Mouse (Mus musculus) liver, embryonic 16.5 days (tissue): ENCODE results near the gene Tbc1d2b. TPM values are rescaled to one million over a fixed set of nuclear protein-coding genes. Genes with fewer than 3 reads are reported as not detected.

Source experiments
- ATAC-seq: fragments of 200-750 bp; cut with Nextera tagmentation; 2 replicates; pipeline ENCODE4 v1.8.0; 2017; ENCODE audit warnings: low read depth, mild to moderate bottlenecking, moderate number of reproducible peaks, moderate library complexity
- H3K27ac ChIP-seq: fragments of 300-500 bp; sonication (generic); 2 replicates; pipeline ENCODE4 v1.5.1; 2014; ENCODE audit warnings: mild to moderate bottlenecking, low read length
- H3K27me3 ChIP-seq: fragments of 300-500 bp; sonication (generic); 2 replicates; pipeline ENCODE4 v1.6.1; 2014; ENCODE audit warnings: low read depth, low read length, mixed read lengths; ENCODE audit not compliant: control insufficient read depth, insufficient read depth
- H3K36me3 ChIP-seq: fragments of 300-500 bp; sonication (generic); 2 replicates; pipeline ENCODE4 v1.6.1; 2014; ENCODE audit warnings: mild to moderate bottlenecking; ENCODE audit not compliant: control insufficient read depth, insufficient read depth
- H3K4me1 ChIP-seq: fragments of 300-500 bp; sonication (generic); 2 replicates; pipeline ENCODE4 v1.6.1; 2014; ENCODE audit warnings: low read depth, low read length, mixed read lengths; ENCODE audit not compliant: control insufficient read depth
- H3K4me2 ChIP-seq: fragments of 300-500 bp; sonication (generic); 2 replicates; pipeline ENCODE4 v1.6.1; 2014; ENCODE audit warnings: low read depth, low read length, mixed read lengths
- H3K4me3 ChIP-seq: fragments of 300-500 bp; sonication (generic); 2 replicates; pipeline ENCODE4 v1.5.1; 2014; ENCODE audit warnings: low read depth, mild to moderate bottlenecking, low read length
- H3K9ac ChIP-seq: fragments of 300-500 bp; sonication (generic); 2 replicates; pipeline ENCODE4 v1.6.1; 2014; ENCODE audit warnings: low read depth, low read length
- H3K9me3 ChIP-seq: fragments of 300-500 bp; sonication (generic); replicated peaks from 2 replicates; pipeline ENCODE4 v1.6.1; 2016; ENCODE audit warnings: low read length; ENCODE audit not compliant: control insufficient read depth
- WGBS: fragments of 180-500 bp; shearing (Covaris S2); extraction: QIAGEN DNeasy Blood & Tissue Kit; methylation state at CpG from one replicate; pipeline ENCODE4 v1.1.7; 2014; ENCODE audit not compliant: insufficient replicate concordance; 5-methylcytosine and 5-hydroxymethylcytosine counted together
- polyA plus RNA-seq: library from polyadenylated mRNA; unstranded; fragments of >200 nt; fragmentation: Nextera tagmentation; extraction: Ambion mirVana; gene quantifications from 2 replicates; pipeline ENCODE4 v1.2.1, GENCODE M21; 2015

Tbc1d2b gene
- polyA plus RNA-seq, 1 experiment from 2014 or later, result 8.3 TPM

GRCm38 (mm10) chr9:90293641-90294398 lies 23.2 kb upstream of the Tbc1d2b start:
- H3K36me3 ChIP-seq, result no peaks in the 10 kb centered on the region
- no peaks in the 10 kb centered on the region; the same call in 1 of the 2 replicates for H3K4me1 ChIP-seq
- ATAC-seq, result no peak
- 32% methylated on average over 3 of the region's 3 CpGs for WGBS
- H3K9me3 ChIP-seq, result no peaks in the 10 kb centered on the region
- H3K4me3 ChIP-seq, result no peak overlapping the region
- H3K27me3 ChIP-seq, result no peaks in the 10 kb centered on the region
- no peak overlapping the region for H3K4me2 ChIP-seq
- H3K9ac ChIP-seq, result no peak overlapping the region
- H3K27ac ChIP-seq, result no peak overlapping the region

GRCm38 (mm10) chr9:90278397-90278796 lies 7.8 kb upstream of the Tbc1d2b start:
- Histone ChIP-seq H3K4me3 (no peak overlapping the region), H3K27ac (no peak overlapping the region), H3K27me3 (no peaks in the 10 kb centered on the region), H3K4me2 (no peak overlapping the region), H3K9ac (no peak overlapping the region), H3K36me3 (no peaks in the 10 kb centered on the region), H3K9me3 (no peaks in the 10 kb centered on the region), H3K4me1 (peaks cover 14% of the 10 kb centered on the region)
- WGBS, result 64% methylated on average over 3 of the region's 3 CpGs
- peak; percentile 27; the same call in 1 of the 2 replicates for ATAC-seq

DNA sequence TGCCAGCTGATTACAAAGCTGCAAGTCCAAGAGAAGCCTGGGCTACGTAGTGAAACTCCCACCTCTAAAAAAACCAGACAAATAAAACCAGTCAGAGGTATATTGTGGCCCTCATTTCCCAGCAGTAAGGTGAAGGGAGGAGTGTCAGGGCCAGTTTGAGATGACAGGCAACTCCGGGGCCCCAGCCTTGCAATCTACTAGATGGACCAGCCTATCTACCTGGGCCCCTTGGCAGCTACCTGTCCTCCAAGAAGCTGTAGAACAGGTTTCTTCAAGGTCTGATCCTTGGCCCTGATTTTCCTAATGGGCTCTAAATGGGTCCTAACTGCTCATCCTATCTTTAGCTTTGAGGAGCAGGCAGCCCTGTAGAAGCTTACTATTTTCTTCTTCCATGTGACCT lies 7.3 kb upstream of the Tbc1d2b start:
- Histone ChIP-seq H3K27ac (no peak overlapping the region), H3K4me3 (no peak overlapping the region), H3K4me2 (no peak overlapping the region), H3K9ac (no peak overlapping the region), H3K4me1 (peaks cover 14% of the 10 kb centered on the region), H3K27me3 (no peaks in the 10 kb centered on the region), H3K9me3 (no peaks in the 10 kb centered on the region), H3K36me3 (no peaks in the 10 kb centered on the region)
- 60% methylated on average over 2 of the region's 2 CpGs for WGBS
- ATAC-seq, result no peak

DNA sequence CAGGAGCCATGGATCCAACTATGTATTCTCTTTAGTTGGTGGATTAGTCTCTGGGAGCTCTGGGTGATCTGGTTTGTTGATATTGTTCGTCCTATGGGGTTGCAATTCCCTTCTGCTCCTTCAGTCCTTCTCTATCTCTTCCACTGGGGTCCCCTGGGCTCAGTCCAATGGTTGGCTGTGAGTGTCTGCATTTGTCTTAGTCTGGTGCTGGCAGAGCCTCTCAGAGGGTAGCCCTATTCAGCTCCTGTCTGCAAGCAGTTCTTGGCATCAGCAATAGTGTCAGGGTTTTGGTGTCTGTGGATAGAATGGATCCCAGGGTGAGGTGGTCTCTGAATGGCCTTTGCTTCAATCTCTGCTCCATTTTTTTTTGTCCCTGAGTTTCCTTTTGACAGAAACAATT lies 6.2 kb upstream of the Tbc1d2b start:
- Histone ChIP-seq H3K27me3 (no peaks in the 10 kb centered on the region), H3K9ac (no peak overlapping the region), H3K4me2 (no peak overlapping the region), H3K36me3 (no peaks in the 10 kb centered on the region), H3K4me3 (no peak overlapping the region), H3K27ac (no peak overlapping the region), H3K4me1 (peaks cover 14% of the 10 kb centered on the region), H3K9me3 (no peaks in the 10 kb centered on the region)
- WGBS, result 63% methylated on average over 1 of the region's 1 CpGs
- ATAC-seq, result no peak

- H3K27ac ChIP-seq, result 0 out of 2 replicates have a peak overlapping the region, but pooled peaks have one; percentile 8
- no peaks in the 10 kb centered on the region for H3K27me3 ChIP-seq
- 68% methylated on average over 5 of the region's 5 CpGs for WGBS
- 0 out of 2 replicates have a peak overlapping the region, but pooled peaks have one; percentile 9 for H3K9ac ChIP-seq
- no peaks in the 10 kb centered on the region for H3K9me3 ChIP-seq
- ATAC-seq, result peak; percentile 4; the same call in 1 of the 2 replicates
- peaks cover 23% of the 10 kb centered on the region for H3K4me1 ChIP-seq
- H3K4me2 ChIP-seq, result no peak overlapping the region
- no peak overlapping the region for H3K4me3 ChIP-seq
- H3K36me3 ChIP-seq, result no peaks in the 10 kb centered on the region
Measured at GRCm38 (mm10) chr9:90275906-90276305, 5.3 kb upstream of the Tbc1d2b start.

- H3K4me1 ChIP-seq, result peaks cover 25% of the 10 kb centered on the region
- no peaks in the 10 kb centered on the region for H3K36me3 ChIP-seq
- 55% methylated on average over 2 of the region's 2 CpGs for WGBS
- H3K27ac ChIP-seq, result 0 out of 2 replicates have a peak overlapping the region, but pooled peaks have one; percentile 56
- no peak overlapping the region for H3K4me3 ChIP-seq
- H3K27me3 ChIP-seq, result no peaks in the 10 kb centered on the region
- ATAC-seq, result no peak
- H3K9ac ChIP-seq, result no peak overlapping the region
- H3K9me3 ChIP-seq, result no peaks in the 10 kb centered on the region
- H3K4me2 ChIP-seq, result no peak overlapping the region
Measured at GRCm38 (mm10) chr9:90275500-90275899, 4.9 kb upstream of the Tbc1d2b start.

DNA sequence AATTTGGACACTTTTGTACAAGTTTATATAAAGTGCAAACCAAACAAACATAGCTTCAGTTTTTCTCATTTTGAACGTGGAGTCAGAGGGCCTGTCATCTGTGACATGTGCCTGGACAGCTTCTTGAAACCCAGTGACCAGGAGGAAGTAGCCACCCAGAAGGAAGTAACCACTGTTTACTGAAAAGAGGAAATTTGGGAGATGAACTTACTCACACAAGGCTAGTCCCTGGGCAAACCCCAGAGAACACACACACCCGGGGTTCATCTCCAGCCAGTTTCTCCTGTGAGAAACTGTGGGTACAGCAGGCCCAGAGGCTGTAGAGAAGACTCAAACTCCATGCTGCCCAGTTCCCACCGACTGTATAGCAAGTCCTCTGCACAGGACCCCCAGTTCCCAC lies 3.9 kb upstream of the Tbc1d2b start:
- Histone ChIP-seq H3K27ac (peak overlapping the region; percentile 61), H3K4me2 (no peak overlapping the region), H3K4me1 (peaks cover 30% of the 10 kb centered on the region), H3K27me3 (no peaks in the 10 kb centered on the region), H3K4me3 (no peak overlapping the region), H3K9me3 (no peaks in the 10 kb centered on the region), H3K9ac (no peak overlapping the region), H3K36me3 (no peaks in the 10 kb centered on the region)
- 27% methylated on average over 3 of the region's 3 CpGs for WGBS
- no peak for ATAC-seq

DNA sequence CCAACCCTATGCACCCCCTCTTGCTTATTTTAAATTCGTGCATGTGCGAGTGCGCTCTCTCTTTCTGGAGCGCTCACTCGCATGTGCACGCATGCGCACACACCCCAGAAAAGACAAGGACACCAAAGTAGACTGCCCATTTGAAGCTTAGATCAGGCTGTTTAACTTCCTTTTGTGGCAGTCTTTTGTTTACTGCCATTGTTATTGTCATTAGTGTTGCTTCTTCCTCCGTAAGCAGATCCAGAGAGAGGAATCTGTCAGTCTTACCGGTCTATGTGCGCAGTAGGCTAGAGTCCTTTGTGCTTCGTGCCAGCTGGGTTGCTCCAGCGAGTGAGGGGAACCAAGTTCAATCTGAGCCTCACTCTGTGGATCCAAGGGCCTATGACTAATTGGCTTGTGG lies 1.7 kb upstream of the Tbc1d2b start:
- Histone ChIP-seq H3K9ac (no peak overlapping the region), H3K27me3 (no peaks in the 10 kb centered on the region), H3K4me3 (no peak overlapping the region), H3K27ac (no peak overlapping the region), H3K36me3 (no peaks in the 10 kb centered on the region), H3K9me3 (no peaks in the 10 kb centered on the region), H3K4me1 (peaks cover 36% of the 10 kb centered on the region), H3K4me2 (no peak overlapping the region)
- no peak for ATAC-seq
- 84% methylated on average over 12 of the region's 12 CpGs for WGBS

GRCm38 (mm10) chr9:90271541-90272090 lies 1.0 kb upstream of the Tbc1d2b start:
- Histone ChIP-seq H3K4me1 (peaks cover 42% of the 10 kb centered on the region), H3K9ac (no peak overlapping the region), H3K9me3 (no peaks in the 10 kb centered on the region), H3K27ac (0 out of 2 replicates have a peak overlapping the region, but pooled peaks have one; percentile 12), H3K4me3 (no peak overlapping the region), H3K4me2 (no peak overlapping the region), H3K27me3 (no peaks in the 10 kb centered on the region), H3K36me3 (peaks cover 5% of the 10 kb centered on the region; the same call in 1 of the 2 replicates)
- 69% methylated on average over 5 of the region's 5 CpGs for WGBS
- no peak for ATAC-seq
